Mouse (Mus musculus) thymus, postnatal 10 days (tissue): ENCODE data around the gene Bcl11a.

Experiments
- DNase-seq, 2 experiments: peaks; one replicate each; pipeline ENCODE4 v3.0.0; 2021; ENCODE audit warnings: low spot score in 2 of 2

Gene Bcl11a

GRCm38 (mm10) chr11:24130186-24130760, 52.4 kb downstream of the Bcl11a start:
- DNase-seq = no peak

- peak; percentile 29 for DNase-seq
Observed at GRCm38 (mm10) chr11:24131818-24132217, 54.0 kb downstream of the Bcl11a start.

- DNase-seq = no peak
Observed at GRCm38 (mm10) chr11:24132358-24132757, 54.5 kb downstream of the Bcl11a start.

- DNase-seq = no peak
Observed at GRCm38 (mm10) chr11:24132853-24133252, 55.0 kb downstream of the Bcl11a start.

GRCm38 (mm10) chr11:24133484-24133883, 55.6 kb downstream of the Bcl11a start:
- no peak for DNase-seq

GRCm38 (mm10) chr11:24133928-24134327, 56.1 kb downstream of the Bcl11a start:
- no peak for DNase-seq

GRCm38 (mm10) chr11:24135244-24135643, 57.4 kb downstream of the Bcl11a start:
- DNase-seq = no peak

GRCm38 (mm10) chr11:24136084-24136785, 58.4 kb downstream of the Bcl11a start:
- DNase-seq = no peak

- no peak for DNase-seq
Observed at GRCm38 (mm10) chr11:24137891-24138290, 60.0 kb downstream of the Bcl11a start.

- DNase-seq = no peak
Observed at GRCm38 (mm10) chr11:24138600-24139375, 60.9 kb downstream of the Bcl11a start.

- no peak for DNase-seq
Observed at GRCm38 (mm10) chr11:24139432-24139831, 61.6 kb downstream of the Bcl11a start.

- no peak for DNase-seq
Observed at GRCm38 (mm10) chr11:24139952-24140351, 62.1 kb downstream of the Bcl11a start.

- DNase-seq = no peak
Observed at GRCm38 (mm10) chr11:24140948-24141347, 63.1 kb downstream of the Bcl11a start.

GRCm38 (mm10) chr11:24141479-24142251, 63.8 kb downstream of the Bcl11a start:
- no peak for DNase-seq

- DNase-seq = no peak
Observed at GRCm38 (mm10) chr11:24142316-24142715, 64.5 kb downstream of the Bcl11a start.

GRCm38 (mm10) chr11:24144159-24144946, 66.5 kb downstream of the Bcl11a start:
- no peak for DNase-seq

GRCm38 (mm10) chr11:24146034-24146433, 68.2 kb downstream of the Bcl11a start:
- DNase-seq = no peak

- no peak for DNase-seq
Observed at GRCm38 (mm10) chr11:24146437-24146836, 68.6 kb downstream of the Bcl11a start.

GRCm38 (mm10) chr11:24147698-24148097, 69.8 kb downstream of the Bcl11a start:
- DNase-seq = no peak

- DNase-seq = no peak
Observed at GRCm38 (mm10) chr11:24148545-24148944, 70.7 kb downstream of the Bcl11a start.
